Mouse (Mus musculus) liver, postnatal 0 days (tissue): ENCODE measurements around the gene Lbhd2. TPM values are rescaled to one million over a fixed set of nuclear protein-coding genes. Genes with fewer than 3 reads are reported as not detected.

Source experiments
- ATAC-seq: fragments of 200-750 bp; cut with Nextera tagmentation; 2 replicates; pipeline ENCODE4 v1.8.0; 2017; ENCODE audit warnings: mild to moderate bottlenecking, moderate library complexity
- DNase-seq: peaks from one replicate; pipeline ENCODE4 v3.0.0-alpha.2; 2016
- H3K27ac ChIP-seq: fragments of 300-500 bp; sonication (generic); 2 replicates; pipeline ENCODE4 v1.5.1; 2014; ENCODE audit warnings: antibody characterized with exemption, moderate library complexity, mild to moderate bottlenecking, low read depth
- H3K27me3 ChIP-seq: fragments of 300-500 bp; sonication (generic); 2 replicates; pipeline ENCODE4 v1.6.1; 2014; ENCODE audit warnings: low read length, control low read depth, mixed read lengths; ENCODE audit not compliant: insufficient read depth
- H3K36me3 ChIP-seq: fragments of 300-500 bp; sonication (generic); replicated peaks from 2 replicates; pipeline ENCODE4 v1.6.1; 2014; ENCODE audit warnings: mild to moderate bottlenecking, control low read depth, low read length, moderate library complexity, mixed read lengths; ENCODE audit not compliant: insufficient read depth
- H3K4me1 ChIP-seq: fragments of 300-500 bp; sonication (generic); 2 replicates; pipeline ENCODE4 v1.6.1; 2014; ENCODE audit warnings: antibody characterized with exemption, mild to moderate bottlenecking, control low read depth; ENCODE audit not compliant: insufficient read depth
- H3K4me2 ChIP-seq: fragments of 300-500 bp; sonication (generic); 2 replicates; pipeline ENCODE4 v1.6.1; 2014; ENCODE audit warnings: low read depth, mild to moderate bottlenecking, low read length, moderate library complexity, mixed read lengths
- H3K4me3 ChIP-seq: fragments of 300-500 bp; sonication (generic); 2 replicates; pipeline ENCODE4 v1.5.1; 2014; ENCODE audit warnings: low read depth, low read length
- H3K9ac ChIP-seq: fragments of 300-500 bp; sonication (generic); replicated peaks from 2 replicates; pipeline ENCODE4 v1.6.1; 2014; ENCODE audit warnings: mild to moderate bottlenecking, moderate library complexity
- H3K9me3 ChIP-seq: fragments of 300-500 bp; sonication (generic); 2 replicates; pipeline ENCODE4 v1.6.1; 2016; ENCODE audit warnings: mild to moderate bottlenecking, control low read depth, low read length, mixed read lengths
- CTCF ChIP-seq: sonication (generic); IDR thresholded peaks from 2 replicates; pipeline ENCODE4 v1.5.1; 2016; ENCODE audit warnings: antibody characterized with exemption, low read depth
- EP300 ChIP-seq: IDR thresholded peaks from 2 replicates; pipeline ENCODE4 v1.6.1; 2016; ENCODE audit warnings: antibody characterized with exemption, low read depth, mild to moderate bottlenecking
- WGBS: fragments of 180-500 bp; shearing (Covaris S2); extraction: QIAGEN DNeasy Blood & Tissue Kit; methylation state at CpG from one replicate; pipeline ENCODE4 v1.1.7; 2014; ENCODE audit not compliant: insufficient replicate concordance; 5-methylcytosine and 5-hydroxymethylcytosine counted together
- polyA plus RNA-seq: library from polyadenylated mRNA; unstranded; fragments of >200 nt; fragmentation: Nextera tagmentation; extraction: Ambion mirVana; gene quantifications from 2 replicates; pipeline ENCODE4 v1.2.1, GENCODE M21; 2015

The Lbhd2 gene
- 0.22 TPM in 2 replicates for polyA plus RNA-seq

DNA sequence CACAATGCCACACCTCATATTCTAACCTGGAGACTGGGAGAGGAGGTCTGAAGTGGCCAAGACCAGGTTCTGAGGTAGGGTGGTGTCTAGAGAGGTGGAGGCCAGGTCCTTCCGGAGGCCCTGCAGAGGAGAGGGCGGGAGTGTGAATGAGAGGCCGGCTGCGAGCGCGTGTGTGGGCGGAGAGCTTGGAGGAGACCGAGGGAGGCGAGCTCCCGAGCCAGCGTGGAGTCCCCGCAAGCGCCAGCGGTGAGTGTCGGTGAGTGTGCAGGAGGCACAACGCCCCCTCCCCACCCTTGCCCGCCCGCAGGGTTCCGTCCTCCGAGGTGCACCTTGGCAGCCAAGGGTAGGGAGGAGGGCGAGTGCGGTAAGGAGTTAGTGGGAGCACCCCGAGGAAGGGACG lies at the start of gene Lbhd2:
Gene Lbhd2, plus strand, starts transcription at position 188 of the 400 bp plus-strand sequence.
- no peaks in the 10 kb centered on the region for H3K36me3 ChIP-seq
- DNase-seq = no peak
- WGBS = 5% methylated on average over 24 of the region's 24 CpGs
- H3K9ac ChIP-seq = no peak within 1 kb of the TSS
- no peaks in the 10 kb centered on the region for H3K9me3 ChIP-seq
- ATAC-seq = no peak
- H3K4me3 ChIP-seq = no peak within 1 kb of the TSS
- TF ChIP-seq EP300 (no peak), CTCF (no peak)
- peaks cover 12% of the 10 kb centered on the region; the same call in 1 of the 2 replicates for H3K27me3 ChIP-seq
- peak within 1 kb of the TSS; percentile 23; the same call in 1 of the 2 replicates for H3K4me2 ChIP-seq
- no peak within 1 kb of the TSS for H3K27ac ChIP-seq
- no peaks in the 10 kb centered on the region for H3K4me1 ChIP-seq

GRCm38 (mm10) chr12:111360671-111361070 lies 45.9 kb upstream of the Lbhd2 start:
- DNase-seq (no peak), ATAC-seq (no peak)
- TF ChIP-seq EP300 (no peak), CTCF (no peak)
- Histone ChIP-seq H3K4me2 (no peak overlapping the region), H3K4me3 (no peak overlapping the region), H3K27me3 (no peaks in the 10 kb centered on the region), H3K36me3 (no peaks in the 10 kb centered on the region), H3K4me1 (peaks cover 27% of the 10 kb centered on the region), H3K9ac (no peak overlapping the region; the same call in 1 of the 2 replicates), H3K27ac (no peak overlapping the region), H3K9me3 (no peaks in the 10 kb centered on the region)
- WGBS = 83% methylated on average over 16 of the region's 16 CpGs

- 71% methylated on average over 14 of the region's 14 CpGs for WGBS
- no peak overlapping the region for H3K27ac ChIP-seq
- H3K9ac ChIP-seq = peak overlapping the region; percentile 11; the same call in 1 of the 2 replicates
- DNase-seq (no peak), ATAC-seq (no peak)
- H3K4me3 ChIP-seq = no peak overlapping the region
- H3K36me3 ChIP-seq = no peaks in the 10 kb centered on the region
- H3K27me3 ChIP-seq = no peaks in the 10 kb centered on the region
- no peak for TF ChIP-seq CTCF
- TF ChIP-seq EP300 = no peak
- peaks cover 27% of the 10 kb centered on the region for H3K4me1 ChIP-seq
- H3K9me3 ChIP-seq = no peaks in the 10 kb centered on the region
- H3K4me2 ChIP-seq = no peak overlapping the region
These were observed 45.1 kb upstream of the Lbhd2 start for GRCm38 (mm10) chr12:111361319-111362098.

GRCm38 (mm10) chr12:111364234-111364633 lies 42.4 kb upstream of the Lbhd2 start:
- TF ChIP-seq CTCF (peak; percentile 47), EP300 (no peak)
- no peak overlapping the region for H3K4me3 ChIP-seq
- no peaks in the 10 kb centered on the region for H3K36me3 ChIP-seq
- ATAC-seq = no peak
- H3K9ac ChIP-seq = no peak overlapping the region
- no peaks in the 10 kb centered on the region for H3K9me3 ChIP-seq
- WGBS = 81% methylated on average over 3 of the region's 3 CpGs
- DNase-seq = no peak
- H3K27ac ChIP-seq = no peak overlapping the region
- H3K27me3 ChIP-seq = no peaks in the 10 kb centered on the region
- H3K4me1 ChIP-seq = peaks cover 43% of the 10 kb centered on the region
- no peak overlapping the region for H3K4me2 ChIP-seq

DNA sequence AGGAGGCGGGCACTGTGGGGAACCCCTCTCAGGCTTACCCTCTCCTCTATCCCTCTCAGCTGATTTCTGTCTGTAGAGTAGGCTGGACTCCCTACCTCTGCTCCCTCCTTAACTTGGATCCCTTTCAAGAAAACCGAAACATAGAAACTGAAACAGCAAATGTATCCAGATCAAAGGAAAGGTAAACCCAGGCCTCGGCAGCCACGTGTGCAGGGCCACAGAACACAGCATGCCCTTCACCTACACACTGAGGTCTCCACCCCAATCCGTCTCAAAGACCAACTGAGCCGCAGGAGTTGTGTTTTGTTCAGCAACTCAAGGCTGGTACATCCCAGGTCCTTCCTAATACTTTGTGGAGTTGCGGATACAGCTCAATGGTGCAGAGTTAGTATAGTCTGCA lies 39.5 kb upstream of the Lbhd2 start:
- WGBS = 54% methylated on average over 7 of the region's 7 CpGs
- ATAC-seq = no peak

DNA sequence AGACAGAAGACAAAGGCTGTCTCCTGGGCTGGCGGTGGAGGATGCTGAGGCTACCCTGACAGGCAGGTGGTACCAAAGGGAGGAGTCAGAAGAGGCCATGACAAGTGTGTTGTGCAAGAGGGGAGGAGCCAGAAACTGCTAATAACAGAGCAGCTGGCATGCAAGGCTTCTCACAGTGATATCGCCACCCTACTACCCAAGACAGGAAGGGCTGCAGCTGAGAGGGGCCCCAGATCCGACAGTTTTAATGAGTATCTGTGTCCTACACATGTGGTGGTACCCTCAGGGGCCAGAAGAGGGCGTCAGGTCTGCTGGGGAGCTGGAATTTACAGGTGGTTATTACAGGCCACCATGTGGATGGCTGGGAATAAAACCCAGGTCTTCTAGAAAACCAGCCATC lies 36.4 kb upstream of the Lbhd2 start:
- no peaks in the 10 kb centered on the region for H3K9me3 ChIP-seq
- ATAC-seq (peak; percentile 77), DNase-seq (peak; percentile 40)
- no peak overlapping the region for H3K9ac ChIP-seq
- H3K4me2 ChIP-seq = no peak overlapping the region
- peak overlapping the region; percentile 24; the same call in 1 of the 2 replicates for H3K27ac ChIP-seq
- WGBS = 38% methylated on average over 4 of the region's 4 CpGs
- no peak overlapping the region for H3K4me3 ChIP-seq
- H3K36me3 ChIP-seq = no peaks in the 10 kb centered on the region
- H3K4me1 ChIP-seq = peaks cover 37% of the 10 kb centered on the region
- no peaks in the 10 kb centered on the region for H3K27me3 ChIP-seq
- peak; percentile 46 for TF ChIP-seq CTCF
- TF ChIP-seq EP300 = no peak

More for the DNA sequence above, 39.5 kb upstream of the Lbhd2 start:
- H3K9me3 ChIP-seq = no peaks in the 10 kb centered on the region
- DNase-seq = no peak
- no peak overlapping the region for H3K4me2 ChIP-seq
- TF ChIP-seq EP300 = no peak
- no peak for TF ChIP-seq CTCF
- H3K4me3 ChIP-seq = no peak overlapping the region
- H3K27ac ChIP-seq = 0 out of 2 replicates have a peak overlapping the region, but pooled peaks have one; percentile 11
- H3K36me3 ChIP-seq = no peaks in the 10 kb centered on the region
- H3K27me3 ChIP-seq = no peaks in the 10 kb centered on the region
- peaks cover 29% of the 10 kb centered on the region for H3K4me1 ChIP-seq
- H3K9ac ChIP-seq = no peak overlapping the region
